25 mouse cellular contexts compared by ENCODE assay signal in genomic region chr8:122482448-122482847, GRCm38 (mm10). TPM values are rescaled to one million over a fixed set of nuclear protein-coding genes. Genes with fewer than 3 reads are reported as not detected.
"Had no signal": no experiment of that assay in that cellular context is flagged by ENCODE, and none has a peak within 500 bp of the region (broad histone marks: within the 10 kb centered on the region; RNA-seq: fewer than 3 reads in every experiment).

No protein-coding gene starts in this region.

- H3K27me3 ChIP-seq: liver, embryonic 15.5 days; lung, embryonic 15.5 days; megakaryocyte, embryonic 14.5 days; midbrain, embryonic 15.5 days; neural tube, embryonic 13.5 days; neural tube, embryonic 15.5 days; stomach, embryonic 15.5 days had no signal

- H3K9me3 ChIP-seq: liver, embryonic 15.5 days; lung, embryonic 15.5 days; midbrain, embryonic 15.5 days; neural tube, embryonic 13.5 days; neural tube, embryonic 15.5 days; stomach, embryonic 15.5 days had no signal

- H3K27ac ChIP-seq: liver, embryonic 15.5 days; lung, embryonic 15.5 days; macrophage; midbrain, embryonic 15.5 days; neural tube, embryonic 13.5 days; neural tube, embryonic 15.5 days; stomach, embryonic 15.5 days; stomach, postnatal 0 days had no signal

- H3K4me1 ChIP-seq: lung, embryonic 15.5 days had no signal

- H3K4me2 ChIP-seq: liver, embryonic 15.5 days; lung, embryonic 15.5 days; midbrain, embryonic 11.5 days; midbrain, embryonic 15.5 days; neural tube, embryonic 13.5 days; neural tube, embryonic 15.5 days; stomach, embryonic 15.5 days had no signal

- H3K4me3 ChIP-seq: liver, embryonic 15.5 days; lung, embryonic 15.5 days; megakaryocyte, embryonic 14.5 days; midbrain, embryonic 15.5 days; neural tube, embryonic 13.5 days; neural tube, embryonic 15.5 days; stomach, embryonic 15.5 days had no signal

- H3K9ac ChIP-seq: liver, embryonic 15.5 days; liver, postnatal 0 days; lung, embryonic 15.5 days; midbrain, embryonic 15.5 days; neural tube, embryonic 13.5 days; neural tube, embryonic 15.5 days; stomach, embryonic 15.5 days had no signal

- ATAC-seq: liver, postnatal 0 days; midbrain, embryonic 15.5 days had no signal

- DNase-seq: liver, postnatal 0 days; lung, adult 2 months; lung, postnatal 14 days; lung, postnatal 36 days; retina, postnatal 1 day; right cerebral cortex, adult 18-20 months; right cerebral cortex, postnatal 25 days; right cerebral cortex, postnatal 4 days; spleen, adult 18-20 months; thymus, adult 2 months; thymus, postnatal 25 days; thymus, postnatal 4 days had no signal

RNA-seq across cellular contexts. Expression of gene Snai3, which starts 21.9 kb away (rescaled TPM):
- total RNA-seq: midbrain, postnatal 0 days; monocyte, adult 5-6 weeks had no signal
- polyA plus RNA-seq: macrophage; midbrain, embryonic 11.5 days; midbrain, embryonic 15.5 days; midbrain, postnatal 0 days; neural tube, embryonic 11.5 days had no signal
